Mouse (Mus musculus): ENCODE results near the gene Nrbp1. TPM values are rescaled to one million over a fixed set of nuclear protein-coding genes. Genes with fewer than 3 reads are reported as not detected.

Nrbp1 gene
- polyA plus RNA-seq, 1 experiment from 2014 or later = 124 TPM

- Histone ChIP-seq H3K36me3 (ENCODE audit: control insufficient read depth, insufficient read depth, low read length) (0 out of 2 replicates have a peak, but pooled peaks cover 2% of the 10 kb centered on the region), H3K4me3 (ENCODE audit: low read depth, low read length) (peak overlapping the region; percentile 98), H3K4me2 (ENCODE audit: low read depth, severe bottlenecking) (peak overlapping the region; percentile 82), H3K9ac (ENCODE audit: low read length) (peak overlapping the region; percentile 93), H3K27me3 (ENCODE audit: control insufficient read depth, insufficient read depth, low read length) (no peaks in the 10 kb centered on the region), H3K4me1 (ENCODE audit: control insufficient read depth, insufficient read depth, low read length) (0 out of 2 replicates have a peak, but pooled peaks cover 3% of the 10 kb centered on the region), H3K9me3 (ENCODE audit: control insufficient read depth, low read length) (no peaks in the 10 kb centered on the region), H3K27ac (replicated peaks; ENCODE audit: low read depth, low read length) (peak overlapping the region; percentile 85)
- peak; percentile 78 for ATAC-seq (ENCODE audit: insufficient number of reproducible peaks, low FRiP score, low TSS enrichment, low read depth)
- DNase-seq (ENCODE audit: low spot score) = peak; percentile 72
- under 1% methylated on average over 40 of the region's 40 CpGs for WGBS
Observed at GRCm38 (mm10) chr5:31219911-31220447, 20.7 kb upstream of the Nrbp1 start.

- under 1% methylated on average over 65 of the region's 70 CpGs for WGBS
- DNase-seq (ENCODE audit: low spot score) (peak; percentile 99), ATAC-seq (ENCODE audit: insufficient number of reproducible peaks, low FRiP score, low TSS enrichment, low read depth) (peak; percentile 95)
- H3K9me3 ChIP-seq (ENCODE audit: control insufficient read depth, low read length) = no peaks in the 10 kb centered on the region
- peak within 1 kb of the TSS; percentile 98 for H3K4me3 ChIP-seq (ENCODE audit: low read depth, low read length)
- peak within 1 kb of the TSS; percentile 93 for H3K9ac ChIP-seq (ENCODE audit: low read length)
- H3K4me1 ChIP-seq (ENCODE audit: control insufficient read depth, insufficient read depth, low read length) = 0 out of 2 replicates have a peak, but pooled peaks cover 3% of the 10 kb centered on the region
- peak within 1 kb of the TSS; percentile 82 for H3K4me2 ChIP-seq (ENCODE audit: low read depth, severe bottlenecking)
- H3K36me3 ChIP-seq (ENCODE audit: control insufficient read depth, insufficient read depth, low read length) = 0 out of 2 replicates have a peak, but pooled peaks cover 2% of the 10 kb centered on the region
- no peaks in the 10 kb centered on the region for H3K27me3 ChIP-seq (ENCODE audit: control insufficient read depth, insufficient read depth, low read length)
- peak within 1 kb of the TSS; percentile 85 for H3K27ac ChIP-seq (replicated peaks; ENCODE audit: low read depth, low read length)
Observed at GRCm38 (mm10) chr5:31220448-31221303, 20.0 kb upstream of the Nrbp1 start, which contains the start of gene Ppm1g. Ppm1g (minus strand) TSS chr5:31220687.

GRCm38 (mm10) chr5:31221304-31221945, 19.2 kb upstream of the Nrbp1 start:
- H3K36me3 ChIP-seq (ENCODE audit: control insufficient read depth, insufficient read depth, low read length) = 0 out of 2 replicates have a peak, but pooled peaks cover 2% of the 10 kb centered on the region
- DNase-seq (ENCODE audit: low spot score) (peak; percentile 66), ATAC-seq (ENCODE audit: insufficient number of reproducible peaks, low FRiP score, low TSS enrichment, low read depth) (no peak)
- H3K4me3 ChIP-seq (ENCODE audit: low read depth, low read length) = peak overlapping the region; percentile 98
- no peaks in the 10 kb centered on the region for H3K9me3 ChIP-seq (ENCODE audit: control insufficient read depth, low read length)
- H3K9ac ChIP-seq (ENCODE audit: low read length) = peak overlapping the region; percentile 93
- peak overlapping the region; percentile 82 for H3K4me2 ChIP-seq (ENCODE audit: low read depth, severe bottlenecking)
- H3K4me1 ChIP-seq (ENCODE audit: control insufficient read depth, insufficient read depth, low read length) = 0 out of 2 replicates have a peak, but pooled peaks cover 3% of the 10 kb centered on the region
- H3K27ac ChIP-seq (replicated peaks; ENCODE audit: low read depth, low read length) = peak overlapping the region; percentile 85
- WGBS = 12% methylated on average over 11 of the region's 11 CpGs
- H3K27me3 ChIP-seq (ENCODE audit: control insufficient read depth, insufficient read depth, low read length) = no peaks in the 10 kb centered on the region

GRCm38 (mm10) chr5:31222696-31223095, 18.0 kb upstream of the Nrbp1 start:
- DNase-seq (ENCODE audit: low spot score) (no peak), ATAC-seq (ENCODE audit: insufficient number of reproducible peaks, low FRiP score, low TSS enrichment, low read depth) (no peak)
- WGBS = 90% methylated on average over 9 of the region's 9 CpGs
- no peak overlapping the region for H3K27ac ChIP-seq (replicated peaks; ENCODE audit: low read depth, low read length)
- H3K4me1 ChIP-seq (ENCODE audit: control insufficient read depth, insufficient read depth, low read length) = 0 out of 2 replicates have a peak, but pooled peaks cover 3% of the 10 kb centered on the region
- no peaks in the 10 kb centered on the region for H3K36me3 ChIP-seq (ENCODE audit: control insufficient read depth, insufficient read depth, low read length)
- H3K4me2 ChIP-seq (ENCODE audit: low read depth, severe bottlenecking) = no peak overlapping the region
- no peak overlapping the region for H3K4me3 ChIP-seq (ENCODE audit: low read depth, low read length)
- H3K9ac ChIP-seq (ENCODE audit: low read length) = no peak overlapping the region
- H3K27me3 ChIP-seq (ENCODE audit: control insufficient read depth, insufficient read depth, low read length) = no peaks in the 10 kb centered on the region
- no peaks in the 10 kb centered on the region for H3K9me3 ChIP-seq (ENCODE audit: control insufficient read depth, low read length)

- Histone ChIP-seq H3K9me3 (ENCODE audit: control insufficient read depth, low read length) (no peaks in the 10 kb centered on the region), H3K27me3 (ENCODE audit: control insufficient read depth, insufficient read depth, low read length) (no peaks in the 10 kb centered on the region), H3K27ac (replicated peaks; ENCODE audit: low read depth, low read length) (no peak overlapping the region), H3K4me3 (ENCODE audit: low read depth, low read length) (no peak overlapping the region), H3K4me1 (ENCODE audit: control insufficient read depth, insufficient read depth, low read length) (no peaks in the 10 kb centered on the region), H3K4me2 (ENCODE audit: low read depth, severe bottlenecking) (no peak overlapping the region), H3K36me3 (ENCODE audit: control insufficient read depth, insufficient read depth, low read length) (no peaks in the 10 kb centered on the region), H3K9ac (ENCODE audit: low read length) (no peak overlapping the region)
- ATAC-seq (ENCODE audit: insufficient number of reproducible peaks, low FRiP score, low TSS enrichment, low read depth) (no peak), DNase-seq (ENCODE audit: low spot score) (no peak)
- WGBS = 73% methylated on average over 1 of the region's 1 CpGs
Observed at GRCm38 (mm10) chr5:31226641-31227040, 14.0 kb upstream of the Nrbp1 start.

GRCm38 (mm10) chr5:31241522-31242034, 914 bp downstream of the Nrbp1 start:
- H3K36me3 ChIP-seq (ENCODE audit: control insufficient read depth, insufficient read depth, low read length) = peaks cover 6% of the 10 kb centered on the region
- ATAC-seq (ENCODE audit: insufficient number of reproducible peaks, low FRiP score, low TSS enrichment, low read depth) = no peak; the same call in 1 of the 2 replicates
- H3K4me2 ChIP-seq (ENCODE audit: low read depth, severe bottlenecking) = peak overlapping the region; percentile 69
- no peak for DNase-seq (ENCODE audit: low spot score)
- peak overlapping the region; percentile 96 for H3K4me3 ChIP-seq (ENCODE audit: low read depth, low read length)
- no peaks in the 10 kb centered on the region for H3K9me3 ChIP-seq (ENCODE audit: control insufficient read depth, low read length)
- H3K27ac ChIP-seq (replicated peaks; ENCODE audit: low read depth, low read length) = no peak overlapping the region
- no peaks in the 10 kb centered on the region for H3K27me3 ChIP-seq (ENCODE audit: control insufficient read depth, insufficient read depth, low read length)
- H3K4me1 ChIP-seq (ENCODE audit: control insufficient read depth, insufficient read depth, low read length) = peaks cover 5% of the 10 kb centered on the region; the same call in 1 of the 2 replicates
- WGBS = 2% methylated on average over 13 of the region's 13 CpGs
- H3K9ac ChIP-seq (ENCODE audit: low read length) = peak overlapping the region; percentile 83

- Histone ChIP-seq H3K4me1 (ENCODE audit: control insufficient read depth, insufficient read depth, low read length) (peaks cover 5% of the 10 kb centered on the region; the same call in 1 of the 2 replicates), H3K36me3 (ENCODE audit: control insufficient read depth, insufficient read depth, low read length) (peaks cover 8% of the 10 kb centered on the region), H3K9me3 (ENCODE audit: control insufficient read depth, low read length) (no peaks in the 10 kb centered on the region), H3K4me3 (ENCODE audit: low read depth, low read length) (peak overlapping the region; percentile 96), H3K9ac (ENCODE audit: low read length) (no peak overlapping the region), H3K27me3 (ENCODE audit: control insufficient read depth, insufficient read depth, low read length) (no peaks in the 10 kb centered on the region), H3K27ac (replicated peaks; ENCODE audit: low read depth, low read length) (no peak overlapping the region), H3K4me2 (ENCODE audit: low read depth, severe bottlenecking) (peak overlapping the region; percentile 69)
- DNase-seq (ENCODE audit: low spot score) = no peak
- no peak for ATAC-seq (ENCODE audit: insufficient number of reproducible peaks, low FRiP score, low TSS enrichment, low read depth)
- 39% methylated on average over 10 of the region's 10 CpGs for WGBS
Observed at GRCm38 (mm10) chr5:31242191-31242590, 1.5 kb downstream of the Nrbp1 start.

- ATAC-seq (ENCODE audit: insufficient number of reproducible peaks, low FRiP score, low TSS enrichment, low read depth) = peak; percentile 14; the same call in 1 of the 2 replicates
Observed at GRCm38 (mm10) chr5:31250716-31251115, 10.1 kb downstream of the Nrbp1 start.

More at GRCm38 (mm10) chr5:31250716-31251115, 10.1 kb downstream of the Nrbp1 start:
- Histone ChIP-seq H3K27me3 (ENCODE audit: control insufficient read depth, insufficient read depth, low read length) (no peaks in the 10 kb centered on the region), H3K36me3 (ENCODE audit: control insufficient read depth, insufficient read depth, low read length) (peaks cover 25% of the 10 kb centered on the region), H3K4me1 (ENCODE audit: control insufficient read depth, insufficient read depth, low read length) (peaks cover 25% of the 10 kb centered on the region), H3K9ac (ENCODE audit: low read length) (no peak overlapping the region; the same call in 1 of the 2 replicates), H3K27ac (replicated peaks; ENCODE audit: low read depth, low read length) (no peak overlapping the region), H3K4me3 (ENCODE audit: low read depth, low read length) (no peak overlapping the region), H3K9me3 (ENCODE audit: control insufficient read depth, low read length) (no peaks in the 10 kb centered on the region), H3K4me2 (ENCODE audit: low read depth, severe bottlenecking) (no peak overlapping the region)
- no peak for DNase-seq (ENCODE audit: low spot score)
- WGBS = 48% methylated on average over 4 of the region's 4 CpGs

Measured in limb, embryonic 11.5 days (tissue).